Mouse (Mus musculus) embryonic facial prominence, embryonic 11.5 days (tissue): ENCODE data around the gene Nr6a1. TPM values are rescaled to one million over a fixed set of nuclear protein-coding genes. Genes with fewer than 3 reads are reported as not detected.

Source experiments
- ATAC-seq: fragments of 200-750 bp; cut with Nextera tagmentation; replicated peaks from 2 replicates; pipeline ENCODE4 v1.8.0; 2017; ENCODE audit warnings: low read depth; ENCODE audit not compliant: insufficient number of reproducible peaks, low FRiP score, low TSS enrichment
- DNase-seq: peaks from one replicate; pipeline ENCODE4 v3.0.0-alpha.2; 2015; ENCODE audit warnings: low spot score
- H3K27ac ChIP-seq: fragments of 300-500 bp; sonication (generic); replicated peaks from 2 replicates; pipeline ENCODE4 v1.5.1; 2014; ENCODE audit warnings: mild to moderate bottlenecking, low read depth, low read length, control low read depth
- H3K27me3 ChIP-seq: fragments of 300-500 bp; sonication (generic); 2 replicates; pipeline ENCODE4 v1.6.1; 2014; ENCODE audit warnings: mild to moderate bottlenecking, low read length, moderate library complexity, mixed read lengths; ENCODE audit not compliant: control insufficient read depth, insufficient read depth
- H3K36me3 ChIP-seq: fragments of 300-500 bp; sonication (generic); replicated peaks from 2 replicates; pipeline ENCODE4 v1.6.1; 2014; ENCODE audit warnings: low read depth, mild to moderate bottlenecking, low read length, moderate library complexity, mixed read lengths; ENCODE audit not compliant: control insufficient read depth, insufficient read depth
- H3K4me1 ChIP-seq: fragments of 300-500 bp; sonication (generic); 2 replicates; pipeline ENCODE4 v1.6.1; 2014; ENCODE audit warnings: low read length, mixed read lengths; ENCODE audit not compliant: control insufficient read depth, insufficient read depth
- H3K4me2 ChIP-seq: fragments of 300-500 bp; sonication (generic); 2 replicates; pipeline ENCODE4 v1.6.1; 2014; ENCODE audit warnings: low read depth, mild to moderate bottlenecking, control low read depth, low read length, moderate library complexity
- H3K4me3 ChIP-seq: fragments of 300-500 bp; sonication (generic); 2 replicates; pipeline ENCODE4 v1.5.1; 2014; ENCODE audit warnings: low read depth, low read length, control low read depth
- H3K9ac ChIP-seq: fragments of 300-500 bp; sonication (generic); replicated peaks from 2 replicates; pipeline ENCODE4 v1.6.1; 2014; ENCODE audit warnings: mild to moderate bottlenecking, control low read depth, low read length
- H3K9me3 ChIP-seq: fragments of 300-500 bp; sonication (generic); replicated peaks from 2 replicates; pipeline ENCODE4 v1.6.1; 2016; ENCODE audit warnings: mild to moderate bottlenecking, low read length, inconsistent platforms, mixed read lengths; ENCODE audit not compliant: control insufficient read depth
- WGBS: fragments of 180-500 bp; shearing (Covaris S2); extraction: QIAGEN DNeasy Blood & Tissue Kit; methylation state at CpG from one replicate; pipeline ENCODE4 v1.1.7; 2014; 5-methylcytosine and 5-hydroxymethylcytosine counted together
- polyA plus RNA-seq: library from polyadenylated mRNA; unstranded; fragments of >200 nt; fragmentation: Nextera tagmentation; extraction: Ambion mirVana; gene quantifications from 2 replicates; pipeline ENCODE4 v1.2.1, GENCODE M21; 2014

The Nr6a1 gene
- polyA plus RNA-seq, 1 experiment from 2014 or later: 2.2 TPM

DNA sequence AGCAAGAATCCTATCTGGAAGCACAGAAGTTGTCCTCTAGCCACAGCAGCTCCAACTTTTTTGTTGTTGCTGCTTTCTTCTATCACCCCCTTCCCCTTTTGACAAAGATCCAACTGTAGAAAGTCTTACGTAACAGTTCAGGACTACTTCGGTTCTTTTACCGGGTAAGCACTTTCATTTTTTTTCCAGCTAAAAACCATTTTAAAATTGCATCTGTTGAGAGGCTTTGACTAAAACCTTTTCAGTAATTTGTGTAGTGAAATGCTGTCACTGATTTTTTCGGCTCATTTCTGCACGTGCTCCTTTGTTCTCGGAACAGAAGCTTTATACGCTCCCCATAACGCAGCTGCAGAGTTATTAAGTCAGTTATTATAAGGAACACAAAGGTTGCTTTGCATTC is 104.1 kb downstream of the Nr6a1 start:
- peak overlapping the region; percentile 87 for H3K9ac ChIP-seq
- H3K27me3 ChIP-seq: no peaks in the 10 kb centered on the region
- no peaks in the 10 kb centered on the region for H3K36me3 ChIP-seq
- WGBS: 14% methylated on average over 8 of the region's 8 CpGs
- peak overlapping the region; percentile 95 for H3K27ac ChIP-seq
- H3K4me1 ChIP-seq: no peaks in the 10 kb centered on the region
- peak overlapping the region; percentile 57; the same call in 1 of the 2 replicates for H3K4me2 ChIP-seq
- DNase-seq (peak; percentile 66), ATAC-seq (0 out of 2 replicates have a peak, but pooled peaks have one; percentile 0)
- H3K4me3 ChIP-seq: peak overlapping the region; percentile 64
- H3K9me3 ChIP-seq: no peaks in the 10 kb centered on the region

DNA sequence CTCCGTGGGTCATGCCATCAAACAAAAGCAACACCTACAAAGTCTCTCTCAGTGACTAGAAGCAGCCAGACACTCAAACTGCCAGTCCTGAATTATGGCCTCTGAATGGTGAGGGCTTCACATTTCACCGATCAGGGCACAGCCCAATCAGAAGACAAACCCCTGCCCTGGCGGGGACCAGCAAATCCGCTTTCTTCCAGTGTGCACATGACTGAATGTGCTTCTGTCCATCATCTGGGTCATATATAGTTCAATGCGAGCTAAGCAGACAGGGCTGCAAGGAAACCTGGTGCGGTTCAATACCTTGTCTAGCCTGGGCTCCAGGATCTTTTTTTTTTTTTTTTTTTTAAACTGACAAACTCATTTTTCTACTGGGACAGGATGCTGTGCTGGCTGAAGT is 104.5 kb downstream of the Nr6a1 start:
- Histone ChIP-seq H3K4me2 (peak overlapping the region; percentile 57), H3K4me1 (no peaks in the 10 kb centered on the region), H3K9ac (peak overlapping the region; percentile 87), H3K4me3 (peak overlapping the region; percentile 64), H3K36me3 (no peaks in the 10 kb centered on the region), H3K9me3 (no peaks in the 10 kb centered on the region), H3K27ac (peak overlapping the region; percentile 95), H3K27me3 (no peaks in the 10 kb centered on the region)
- 6% methylated on average over 6 of the region's 6 CpGs for WGBS
- DNase-seq (peak; percentile 95), ATAC-seq (peak; percentile 97)

DNA sequence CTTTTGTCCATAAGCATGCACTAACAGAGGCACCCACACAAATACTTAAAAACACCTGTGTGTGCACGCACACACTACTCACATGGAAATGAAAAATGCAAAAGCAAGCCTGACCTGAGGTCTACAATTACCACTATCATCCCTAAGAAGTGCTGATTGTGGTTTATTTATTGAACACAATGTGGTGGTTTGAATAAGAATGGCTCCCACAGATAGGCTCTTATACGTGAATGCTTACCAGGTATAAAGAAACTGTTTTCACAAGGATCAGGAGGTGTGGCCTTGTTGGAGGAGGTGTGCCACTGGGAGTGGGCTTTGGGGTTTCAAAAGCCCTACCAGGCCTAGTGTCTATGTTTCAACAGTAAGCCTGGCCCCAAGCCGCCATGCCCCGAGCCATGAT is 110.0 kb downstream of the Nr6a1 start:
- Histone ChIP-seq H3K4me3 (no peak overlapping the region), H3K9me3 (no peaks in the 10 kb centered on the region), H3K4me2 (no peak overlapping the region), H3K27ac (no peak overlapping the region), H3K9ac (no peak overlapping the region), H3K27me3 (no peaks in the 10 kb centered on the region), H3K4me1 (no peaks in the 10 kb centered on the region), H3K36me3 (no peaks in the 10 kb centered on the region)
- no peak for ATAC-seq
- no peak for DNase-seq
- WGBS: 67% methylated on average over 4 of the region's 4 CpGs

DNA sequence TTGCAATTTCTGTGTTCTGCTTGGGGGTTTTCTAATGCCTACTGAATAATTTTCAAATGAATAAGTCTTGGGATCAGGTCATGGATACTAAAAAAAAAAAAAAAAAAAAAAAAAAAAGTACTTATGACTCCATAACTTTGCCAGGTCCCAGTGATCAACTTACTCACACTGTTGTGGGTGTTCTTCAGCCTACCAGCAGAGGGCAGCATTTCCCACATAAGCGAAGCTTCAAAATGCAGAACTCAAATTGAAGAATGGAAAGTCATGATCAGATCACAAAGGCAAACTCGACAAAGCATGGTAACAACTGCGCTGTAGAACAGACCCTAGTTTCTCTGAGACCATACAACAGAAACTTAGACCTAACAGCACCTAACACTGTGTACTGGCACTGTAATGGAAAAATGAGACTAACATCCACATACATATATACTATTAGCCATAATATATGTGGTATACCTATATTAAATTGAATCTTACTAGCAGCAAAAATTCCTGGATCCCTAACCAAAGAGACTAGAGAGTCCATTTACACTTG is 130.3 kb downstream of the Nr6a1 start:
- H3K27me3 ChIP-seq: no peaks in the 10 kb centered on the region
- no peaks in the 10 kb centered on the region for H3K36me3 ChIP-seq
- 27% methylated on average over 3 of the region's 3 CpGs for whole genome bisulfite sequencing
- no peaks in the 10 kb centered on the region for H3K9me3 ChIP-seq
- no peaks in the 10 kb centered on the region for H3K4me1 ChIP-seq
- H3K9ac ChIP-seq: no peak overlapping the region
- ATAC-seq (0 out of 2 replicates have a peak, but pooled peaks have one; percentile 18), DNase-seq (peak; percentile 84)
- no peak overlapping the region for H3K4me2 ChIP-seq
- H3K27ac ChIP-seq: no peak overlapping the region
- no peak overlapping the region for H3K4me3 ChIP-seq

DNA sequence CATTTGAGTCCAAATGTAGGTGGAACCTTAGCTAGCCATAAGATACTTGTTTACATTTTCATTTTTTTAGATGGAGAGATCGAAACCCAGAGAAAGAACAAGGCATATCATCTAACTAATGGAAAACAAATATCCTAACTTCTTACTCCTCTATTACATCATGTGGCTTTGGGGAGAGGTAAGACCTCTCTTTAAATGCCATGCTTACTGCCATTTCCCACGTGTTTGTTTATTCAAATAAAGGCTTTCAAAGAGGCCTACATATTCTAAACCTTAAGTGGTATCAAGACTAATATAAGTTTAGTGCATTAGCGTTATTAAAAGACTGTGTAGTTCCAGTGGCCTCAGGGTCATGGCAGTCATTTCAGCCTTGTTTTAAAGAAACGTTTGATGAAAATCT is 140.2 kb downstream of the Nr6a1 start:
- ATAC-seq (no peak), DNase-seq (no peak)
- H3K36me3 ChIP-seq: no peaks in the 10 kb centered on the region
- H3K4me3 ChIP-seq: no peak overlapping the region
- no peaks in the 10 kb centered on the region for H3K9me3 ChIP-seq
- no peak overlapping the region for H3K9ac ChIP-seq
- no peaks in the 10 kb centered on the region for H3K27me3 ChIP-seq
- WGBS: 39% methylated on average over 4 of the region's 4 CpGs
- no peak overlapping the region for H3K4me2 ChIP-seq
- peaks cover 3% of the 10 kb centered on the region; the same call in 1 of the 2 replicates for H3K4me1 ChIP-seq
- no peak overlapping the region for H3K27ac ChIP-seq

DNA sequence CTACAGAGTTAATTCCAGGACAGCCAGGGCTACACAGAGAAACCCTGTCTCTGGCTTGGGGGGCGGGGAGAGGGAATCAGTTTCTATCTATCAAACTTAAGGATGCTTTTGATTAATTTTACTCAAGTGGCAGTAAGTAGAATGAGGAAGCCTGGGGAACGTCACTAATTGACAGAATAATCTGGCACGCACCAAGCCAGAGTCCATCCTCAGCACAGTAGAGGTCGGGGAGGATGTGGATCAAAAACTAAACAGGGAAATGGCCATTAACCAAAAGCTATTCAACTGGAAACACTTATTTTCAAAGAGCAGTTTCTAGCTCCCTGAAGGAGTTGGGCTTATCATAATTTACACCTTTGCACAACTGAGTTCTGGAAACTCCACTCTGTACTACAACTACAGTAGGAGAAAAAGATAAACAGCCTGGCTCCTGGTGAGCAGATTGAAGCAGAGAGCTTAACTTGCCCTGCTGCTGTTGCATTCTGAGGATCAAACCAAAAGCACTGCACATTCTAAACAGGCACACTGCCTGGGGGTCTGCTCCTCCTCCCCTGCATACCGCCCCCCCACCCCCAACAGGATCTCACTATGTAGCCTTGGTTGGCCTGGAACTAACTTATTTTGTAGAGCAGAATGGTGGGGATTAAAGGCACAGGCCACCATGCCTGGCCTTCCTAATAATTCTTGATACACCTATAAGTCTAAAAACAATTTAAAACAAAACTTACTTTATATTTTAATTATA is 141.1 kb downstream of the Nr6a1 start:
- H3K4me2 ChIP-seq: no peak overlapping the region
- peak; percentile 38 for DNase-seq
- no peak overlapping the region for H3K9ac ChIP-seq
- WGBS: 21% methylated on average over 5 of the region's 5 CpGs
- H3K4me3 ChIP-seq: no peak overlapping the region
- H3K27me3 ChIP-seq: no peaks in the 10 kb centered on the region
- no peak for ATAC-seq
- peak overlapping the region; percentile 20; the same call in 1 of the 2 replicates for H3K27ac ChIP-seq
- H3K9me3 ChIP-seq: no peaks in the 10 kb centered on the region
- H3K36me3 ChIP-seq: no peaks in the 10 kb centered on the region
- H3K4me1 ChIP-seq: peaks cover 3% of the 10 kb centered on the region; the same call in 1 of the 2 replicates

DNA sequence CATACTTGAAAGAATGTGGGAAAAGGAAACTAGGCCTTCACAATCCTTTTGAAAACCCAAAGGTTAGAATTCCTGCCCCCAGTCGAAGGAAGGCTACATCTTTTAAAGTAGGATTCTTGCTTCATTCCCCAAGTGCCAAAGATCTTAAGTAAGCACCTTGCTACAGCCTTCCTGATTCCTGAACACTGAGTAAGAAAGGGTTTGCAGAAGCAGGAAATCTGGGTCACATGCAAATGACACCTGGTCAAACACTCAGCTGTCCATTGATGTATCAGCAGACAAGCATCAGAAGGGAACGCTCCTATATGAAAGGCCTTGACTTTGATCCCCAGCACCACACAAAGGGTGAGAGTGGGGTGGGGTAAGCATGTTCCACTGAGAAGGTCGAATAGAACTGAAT is 142.4 kb downstream of the Nr6a1 start:
- Histone ChIP-seq H3K4me1 (peaks cover 3% of the 10 kb centered on the region; the same call in 1 of the 2 replicates), H3K9ac (no peak overlapping the region), H3K27ac (no peak overlapping the region), H3K27me3 (no peaks in the 10 kb centered on the region), H3K36me3 (no peaks in the 10 kb centered on the region), H3K4me2 (no peak overlapping the region), H3K4me3 (no peak overlapping the region), H3K9me3 (no peaks in the 10 kb centered on the region)
- ATAC-seq (no peak), DNase-seq (no peak)
- 37% methylated on average over 3 of the region's 3 CpGs for WGBS

DNA sequence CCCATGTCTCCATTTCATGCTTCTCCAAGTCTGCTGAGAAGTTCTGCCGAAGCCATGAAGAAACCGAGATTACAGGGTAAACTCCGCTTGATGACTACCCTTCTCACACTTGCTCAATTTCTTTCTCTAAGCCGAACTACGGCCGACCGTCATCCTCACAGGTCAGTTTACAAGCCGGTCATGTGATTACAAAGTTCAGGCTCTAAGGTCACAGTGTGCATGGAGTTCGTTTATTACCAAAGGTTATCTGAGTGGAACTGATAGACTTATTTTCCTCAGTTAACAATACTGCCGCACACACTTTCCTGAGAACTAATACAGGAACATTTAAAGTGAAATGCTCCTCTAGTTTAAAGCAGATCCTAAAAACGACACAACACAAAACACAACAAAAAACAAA is 143.1 kb downstream of the Nr6a1 start:
- peak; percentile 35 for DNase-seq
- ATAC-seq: no peak
- Histone ChIP-seq H3K9ac (no peak overlapping the region), H3K27me3 (no peaks in the 10 kb centered on the region), H3K36me3 (no peaks in the 10 kb centered on the region), H3K4me1 (peaks cover 3% of the 10 kb centered on the region; the same call in 1 of the 2 replicates), H3K9me3 (no peaks in the 10 kb centered on the region), H3K27ac (no peak overlapping the region), H3K4me3 (no peak overlapping the region), H3K4me2 (no peak overlapping the region)
- WGBS: 8% methylated on average over 11 of the region's 11 CpGs
